Comparison of ENCODE assay signal across 9 mouse cellular contexts in genomic region chr14:25486742-25487469, GRCm38 (mm10). TPM values are rescaled to one million over a fixed set of nuclear protein-coding genes. Genes with fewer than 3 reads are reported as not detected.
A peak's percentile ranks its signal among the peaks of the same experiment; 100 is the strongest.
DNase-seq lines count a peak whose midpoint lies in the region; ATAC-seq lines count a peak whose summit lies in the region.
"Had no signal": no experiment of that assay in that cellular context is flagged by ENCODE, and none has a peak within 500 bp of the region (broad histone marks: within the 10 kb centered on the region; RNA-seq: fewer than 3 reads in every experiment).

No protein-coding gene starts in this region.

- 75% methylated on average over 9 of the region's 9 CpGs for WGBS in hindbrain, embryonic 12.5 days
- 86% methylated on average over 9 of the region's 9 CpGs for WGBS in hindbrain, embryonic 11.5 days
- WGBS in heart, embryonic 13.5 days: 58% methylated on average over 9 of the region's 9 CpGs

- ATAC-seq in hindbrain, embryonic 12.5 days (ENCODE audit: low FRiP score): no peak
- ATAC-seq in hindbrain, embryonic 11.5 days (ENCODE audit: low FRiP score): no peak
- ATAC-seq in heart, embryonic 13.5 days (ENCODE audit: extremely low read depth, insufficient number of reproducible peaks, low FRiP score, low TSS enrichment): no peak
- peak; percentile 49 for ATAC-seq in megakaryocyte, adult 5-6 weeks (ENCODE audit: poor library complexity, severe bottlenecking)
- ATAC-seq in erythroid progenitor cell, adult 5-6 weeks (replicated peaks; ENCODE audit: low FRiP score, poor library complexity, severe bottlenecking): no peak

- H3K27me3 ChIP-seq in hindbrain, embryonic 12.5 days: no peaks in the 10 kb centered on the region
- H3K27me3 ChIP-seq in hindbrain, embryonic 11.5 days (ENCODE audit: control insufficient read depth, insufficient read depth, low read length): no peaks in the 10 kb centered on the region
- no peaks in the 10 kb centered on the region for H3K27me3 ChIP-seq in heart, embryonic 13.5 days (replicated peaks)

- H3K4me1 ChIP-seq in hindbrain, embryonic 12.5 days: peaks cover 90% of the 10 kb centered on the region
- peaks cover 18% of the 10 kb centered on the region for H3K4me1 ChIP-seq in hindbrain, embryonic 11.5 days (replicated peaks; ENCODE audit: control insufficient read depth, insufficient read depth, low read length)
- peaks cover 100% of the 10 kb centered on the region for H3K4me1 ChIP-seq in heart, embryonic 13.5 days

- no peak overlapping the region for H3K4me3 ChIP-seq in hindbrain, embryonic 12.5 days
- H3K4me3 ChIP-seq in hindbrain, embryonic 11.5 days (ENCODE audit: low read depth, low read length): no peak overlapping the region
- H3K4me3 ChIP-seq in heart, embryonic 13.5 days: no peak overlapping the region

- no peak for DNase-seq in hindbrain, embryonic 11.5 days (ENCODE audit: low spot score)
- DNase-seq in Muller cell, postnatal 12 days (ENCODE audit: inconsistent ontology term): peak; percentile 65
- no peak for DNase-seq in thymus, postnatal 14 days
- no peak for DNase-seq in ovary, adult 18-20 months (ENCODE audit: low spot score)
- DNase-seq: embryo, embryonic 11 days had no signal

- no peaks in the 10 kb centered on the region for H3K36me3 ChIP-seq in hindbrain, embryonic 12.5 days
- H3K36me3 ChIP-seq in hindbrain, embryonic 11.5 days (ENCODE audit: control insufficient read depth, insufficient read depth, low read length): no peaks in the 10 kb centered on the region
- H3K36me3 ChIP-seq in heart, embryonic 13.5 days: no peaks in the 10 kb centered on the region

- 0 out of 2 replicates have a peak overlapping the region, but pooled peaks have one; percentile 2 for H3K27ac ChIP-seq in hindbrain, embryonic 12.5 days
- H3K27ac ChIP-seq in hindbrain, embryonic 11.5 days (ENCODE audit: low read depth, low read length): no peak overlapping the region
- peak overlapping the region; percentile 98 for H3K27ac ChIP-seq in heart, embryonic 13.5 days (replicated peaks)

- H3K9ac ChIP-seq in hindbrain, embryonic 12.5 days: no peak overlapping the region
- no peak overlapping the region for H3K9ac ChIP-seq in hindbrain, embryonic 11.5 days (ENCODE audit: low read depth, low read length)
- H3K9ac ChIP-seq in heart, embryonic 13.5 days: peak overlapping the region; percentile 61

- H3K9me3 ChIP-seq in hindbrain, embryonic 12.5 days (replicated peaks): no peaks in the 10 kb centered on the region
- H3K9me3 ChIP-seq in hindbrain, embryonic 11.5 days (ENCODE audit: control insufficient read depth, low read length): no peaks in the 10 kb centered on the region
- H3K9me3 ChIP-seq in heart, embryonic 13.5 days: no peaks in the 10 kb centered on the region

- no peak overlapping the region for H3K4me2 ChIP-seq in hindbrain, embryonic 12.5 days (replicated peaks)
- no peak overlapping the region for H3K4me2 ChIP-seq in hindbrain, embryonic 11.5 days (replicated peaks; ENCODE audit: low read depth, low read length)
- 0 out of 2 replicates have a peak overlapping the region, but pooled peaks have one; percentile 46 for H3K4me2 ChIP-seq in heart, embryonic 13.5 days

RNA-seq across cellular contexts. Expression of gene Zmiz1, which starts 27.9 kb away (rescaled TPM):
- 66.5 and 69.4 TPM in 2 replicates for polyA plus RNA-seq in hindbrain, embryonic 12.5 days (2016; fragmentation: Nextera tagmentation; extraction: Ambion mirVana)
- 47.5 and 57.0 TPM in 2 replicates for polyA plus RNA-seq in hindbrain, embryonic 11.5 days (2014; fragmentation: Nextera tagmentation; extraction: Ambion mirVana)
- 25.1 and 25.7 TPM in 2 replicates for polyA plus RNA-seq in heart, embryonic 13.5 days (2015; fragmentation: Nextera tagmentation; extraction: Ambion mirVana)
- 88.9 and 90.1 TPM in 2 replicates for total RNA-seq in megakaryocyte, adult 5-6 weeks (2015)
- total RNA-seq in megakaryocyte, adult 5-6 weeks (2017): 11.4 and 15.6 TPM in 2 replicates
- 20.9 and 36.0 TPM in 2 replicates for total RNA-seq in erythroid progenitor cell, adult 5-6 weeks (2015; ENCODE audit: low replicate concordance)
- total RNA-seq in erythroid progenitor cell, adult 5-6 weeks (2017; ENCODE audit: low replicate concordance): 4.0 and 4.6 TPM in 2 replicates
